Mouse (Mus musculus) adipocyte (in vitro differentiated cells): ENCODE measurements around the gene Zfp384.

ENCODE experiments used
- DNase-seq: peaks from one replicate; pipeline ENCODE4 v3.0.0-alpha.2; 2016; ENCODE audit warnings: low spot score

The Zfp384 gene

DNA sequence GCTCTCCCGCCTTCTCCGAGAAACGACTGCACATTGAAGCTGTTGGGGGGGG lies at the start of gene Zfp384:
Zfp384 (plus strand) TSS at position 17 of the 52 bp plus-strand sequence.
- DNase-seq: no peak

DNA sequence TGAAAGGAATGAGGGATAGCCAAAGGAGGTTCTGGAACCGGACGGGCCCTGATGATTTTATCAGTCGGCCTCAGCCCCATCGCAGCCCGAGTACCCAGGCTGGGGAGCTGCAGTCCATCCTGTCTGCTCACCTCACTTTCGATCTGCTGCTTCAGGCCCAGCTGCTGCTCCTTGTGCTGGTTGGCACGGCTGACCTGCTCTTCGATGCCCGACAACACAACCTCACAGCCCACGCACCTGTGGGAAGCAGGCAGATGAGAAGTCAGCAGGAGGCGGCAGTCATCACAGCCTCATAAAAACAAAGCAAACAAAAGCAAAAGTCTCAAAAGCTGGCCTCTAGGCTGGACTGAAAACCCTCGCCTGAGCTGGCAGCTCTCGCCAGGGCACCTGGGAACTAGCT lies 49.0 kb upstream of the Zfp384 start:
- no peak for DNase-seq

DNA sequence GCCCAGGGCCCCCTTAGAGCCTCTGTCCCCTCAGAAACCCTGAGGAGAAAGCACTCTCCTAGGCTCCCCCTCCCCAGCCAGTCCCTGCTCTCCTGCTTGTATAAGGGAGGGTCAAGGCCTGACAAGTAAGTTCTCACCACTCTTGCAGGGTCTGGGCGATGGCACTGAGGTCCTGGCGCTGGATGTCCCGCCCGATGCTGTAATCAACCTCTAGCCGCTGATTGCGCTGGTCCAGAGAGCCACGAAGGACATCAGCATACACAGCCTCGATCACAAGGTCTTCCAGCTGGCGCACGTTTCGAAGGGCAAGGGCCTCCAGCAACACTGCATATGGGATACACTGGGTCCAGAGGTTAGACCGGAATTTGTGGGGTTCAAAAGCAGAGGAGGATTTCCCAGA lies 47.9 kb upstream of the Zfp384 start:
- DNase-seq: no peak

DNA sequence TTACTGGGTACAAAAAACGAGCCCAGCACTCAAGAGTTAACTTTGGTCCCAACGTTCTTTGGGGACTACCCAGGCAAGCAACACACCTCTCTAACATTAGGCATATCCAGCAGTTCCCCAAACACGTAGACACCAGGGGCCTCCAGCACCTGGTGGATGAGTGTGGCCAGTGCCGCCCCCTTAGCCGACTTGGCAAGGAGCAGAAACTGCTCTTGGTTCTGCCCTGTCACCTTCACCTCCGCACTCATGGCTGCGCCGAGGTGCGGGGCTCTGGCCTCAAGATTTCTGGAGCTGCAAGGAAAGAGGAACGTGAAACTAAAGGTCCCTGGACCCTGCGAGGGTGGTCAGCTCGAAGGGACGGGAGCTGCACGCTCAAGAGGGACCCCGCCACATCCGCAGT lies 44.3 kb upstream of the Zfp384 start:
- no peak for DNase-seq

DNA sequence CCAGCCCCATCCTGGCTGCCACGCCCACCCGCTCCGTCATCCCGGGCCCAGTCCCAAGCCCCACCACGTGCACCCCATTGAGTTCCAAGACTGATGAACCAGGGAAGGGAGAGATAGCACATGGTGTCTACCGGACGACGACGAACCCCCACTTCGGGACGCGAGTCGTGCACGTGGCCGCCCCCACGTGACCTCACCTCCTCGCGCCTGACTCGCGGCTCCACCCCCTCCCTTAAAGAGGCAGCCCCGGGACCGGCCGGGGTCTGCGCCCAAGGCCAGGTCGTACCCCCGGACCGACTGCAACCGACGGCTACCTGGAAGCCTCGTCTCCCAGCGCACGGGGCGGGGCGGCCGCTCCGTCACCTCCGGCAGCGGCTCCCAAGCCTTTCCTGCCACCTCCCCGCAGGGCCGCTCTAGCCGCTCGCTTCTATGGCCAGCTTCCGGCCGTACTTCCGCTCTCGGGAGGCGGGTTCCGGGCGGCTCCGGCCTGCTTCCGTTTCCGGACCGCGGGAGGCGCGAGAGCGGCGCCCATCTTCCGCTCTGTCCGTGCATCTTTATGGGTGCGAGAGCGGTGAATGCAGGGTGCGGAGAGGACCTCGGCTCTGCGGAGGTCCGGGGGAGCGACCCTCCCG lies 43.7 kb upstream of the Zfp384 start, which contains the start of gene Cops7a:
Cops7a (minus strand) TSS at position 451 of the 632 bp plus-strand sequence.
- peak; percentile 96 for DNase-seq

DNA sequence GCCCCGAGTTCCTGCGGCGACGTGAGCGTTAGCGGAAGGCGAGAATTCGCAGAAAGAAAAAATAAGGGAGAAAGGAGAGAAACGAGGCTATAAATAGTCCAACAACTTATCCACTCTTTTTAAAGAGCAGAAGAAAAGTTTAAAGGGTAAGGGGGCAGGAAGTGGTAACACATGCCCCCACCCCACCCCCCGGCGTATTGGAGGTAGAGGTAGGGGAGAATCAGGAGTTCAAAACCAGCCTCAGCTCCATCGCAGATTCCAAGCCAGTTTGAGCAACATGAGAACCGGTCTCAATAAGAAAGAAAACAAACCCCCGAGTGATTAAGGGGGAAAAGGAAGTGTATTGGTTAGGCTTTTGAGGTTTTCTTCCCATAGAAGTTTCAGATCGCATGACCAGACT lies 43.2 kb upstream of the Zfp384 start:
- DNase-seq: no peak

DNA sequence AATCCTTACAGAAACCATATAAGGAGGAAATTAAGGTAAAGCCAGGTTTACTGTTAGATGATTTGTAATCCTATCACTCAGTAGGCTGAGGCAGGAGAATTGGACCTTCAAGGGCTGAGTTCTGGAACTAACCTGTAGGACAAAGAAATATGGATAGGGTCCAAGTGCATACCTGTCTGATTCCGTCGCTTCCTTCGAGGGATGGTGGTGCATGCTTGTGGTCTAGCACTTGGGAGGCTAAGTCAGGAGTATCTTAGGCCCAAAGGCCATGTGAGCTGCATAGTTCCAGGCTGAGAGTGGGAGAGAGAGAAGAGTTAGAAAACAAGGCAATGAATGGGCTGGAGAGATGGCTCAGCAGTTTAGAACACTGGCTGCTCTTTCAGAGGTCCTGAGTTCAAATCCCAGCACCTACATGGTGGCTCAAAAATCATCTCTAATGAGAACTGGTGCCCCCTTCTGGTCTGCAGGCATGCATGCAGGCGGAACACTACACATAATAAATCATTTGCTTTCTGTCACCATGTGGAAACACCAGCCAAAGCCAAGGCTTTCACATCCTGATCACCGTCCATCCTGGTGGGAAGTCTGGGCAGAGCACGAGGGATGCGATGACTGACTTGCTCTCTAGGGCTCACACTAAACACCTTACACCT lies 42.4 kb upstream of the Zfp384 start:
- DNase-seq: peak; percentile 56

DNA sequence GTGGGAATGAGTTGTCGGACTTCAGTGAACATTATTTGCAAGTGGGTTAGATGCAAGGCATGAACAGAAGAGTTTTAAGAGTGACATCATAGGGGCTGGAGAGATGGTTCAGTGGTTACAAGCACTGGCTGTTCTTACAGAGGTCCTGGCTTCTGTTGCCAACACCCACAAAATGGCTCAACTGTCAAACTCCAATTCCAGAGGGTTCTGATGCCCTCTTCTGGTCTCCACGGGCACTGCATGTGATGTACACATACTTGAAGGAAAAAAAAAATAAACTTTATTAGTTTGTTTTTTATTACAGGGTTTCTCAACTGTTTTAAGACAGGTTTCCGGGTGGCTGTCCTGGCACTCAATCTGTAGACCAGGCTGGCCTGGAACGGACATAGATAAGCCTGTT lies 41.2 kb upstream of the Zfp384 start:
- DNase-seq: peak; percentile 73

DNA sequence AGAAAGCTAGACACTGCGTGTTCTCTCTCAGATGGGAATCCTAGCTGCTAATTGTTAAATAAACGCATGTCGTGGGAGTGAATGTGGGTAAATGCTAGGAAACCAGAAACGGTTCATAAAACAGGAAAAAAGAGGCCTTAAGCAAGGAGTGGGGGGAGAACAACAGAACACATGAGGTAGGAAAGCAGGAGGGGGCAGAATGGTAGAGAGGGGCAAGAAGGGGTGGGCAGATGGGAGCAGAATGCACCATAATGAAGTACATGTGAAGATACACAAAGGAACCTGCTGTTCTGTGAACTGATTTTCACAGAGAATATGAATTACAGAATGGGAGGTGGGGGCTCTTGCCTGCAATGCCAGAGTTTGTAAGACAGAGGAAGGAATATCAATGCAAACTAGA lies 16.7 kb upstream of the Zfp384 start:
- no peak for DNase-seq

DNA sequence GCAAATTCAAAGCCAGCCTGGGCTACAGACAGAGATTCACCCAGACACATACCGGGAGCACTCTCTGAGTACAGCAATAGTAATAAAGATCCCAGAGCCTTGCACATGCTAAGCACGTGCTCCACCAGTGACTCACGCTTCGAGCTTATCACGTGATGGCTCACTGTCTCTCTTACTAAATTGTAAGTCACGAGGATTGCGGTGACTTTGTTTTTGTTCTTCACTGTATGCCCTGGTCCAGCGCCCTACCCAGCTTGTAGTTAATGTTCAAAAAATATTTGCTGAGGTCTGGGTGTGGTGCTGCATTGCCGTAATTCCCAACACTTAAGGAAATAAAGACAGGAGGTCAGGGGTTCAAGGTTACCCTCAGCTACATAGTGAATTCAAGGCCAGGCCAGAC lies 15.6 kb upstream of the Zfp384 start:
- no peak for DNase-seq

DNA sequence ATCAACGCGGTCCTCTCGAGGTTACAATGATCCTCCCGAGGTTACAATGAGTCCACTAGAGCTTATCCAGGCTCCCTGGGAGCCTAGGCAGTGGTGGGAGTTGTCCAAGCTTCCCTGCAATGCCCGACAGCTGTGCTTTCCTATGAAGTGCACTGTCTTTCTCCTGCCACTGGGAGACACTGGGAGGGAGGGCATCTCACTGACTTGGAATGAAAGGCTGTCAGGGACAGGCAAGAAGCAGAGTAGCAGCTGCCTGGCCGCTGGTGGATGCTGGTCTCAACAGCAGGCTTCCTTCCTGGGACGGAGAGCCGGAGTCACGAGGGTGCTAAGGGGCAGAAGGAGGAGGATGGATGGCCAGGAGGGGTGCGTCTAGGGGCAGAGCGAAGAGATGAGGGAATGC lies 15.1 kb upstream of the Zfp384 start:
- DNase-seq: no peak

DNA sequence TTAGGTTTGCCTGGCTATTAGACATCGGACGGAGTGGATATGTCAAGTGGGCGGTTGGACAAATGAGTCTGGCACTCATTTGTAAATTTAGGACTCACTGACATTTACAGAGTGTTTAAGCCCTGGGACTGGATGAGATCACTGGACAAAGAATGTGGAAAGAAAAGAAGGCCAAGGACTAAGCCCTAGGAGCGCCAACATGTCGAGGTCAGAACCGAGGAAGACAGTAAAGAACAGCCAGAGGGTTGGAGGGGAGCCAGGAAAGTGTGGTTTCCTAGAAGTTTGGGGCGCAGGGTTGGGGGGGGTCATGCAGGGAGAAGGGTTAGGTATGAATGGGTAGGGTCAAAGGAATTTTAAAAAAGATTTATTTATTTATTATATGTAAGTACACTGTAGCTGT lies 13.7 kb upstream of the Zfp384 start:
- no peak for DNase-seq

DNA sequence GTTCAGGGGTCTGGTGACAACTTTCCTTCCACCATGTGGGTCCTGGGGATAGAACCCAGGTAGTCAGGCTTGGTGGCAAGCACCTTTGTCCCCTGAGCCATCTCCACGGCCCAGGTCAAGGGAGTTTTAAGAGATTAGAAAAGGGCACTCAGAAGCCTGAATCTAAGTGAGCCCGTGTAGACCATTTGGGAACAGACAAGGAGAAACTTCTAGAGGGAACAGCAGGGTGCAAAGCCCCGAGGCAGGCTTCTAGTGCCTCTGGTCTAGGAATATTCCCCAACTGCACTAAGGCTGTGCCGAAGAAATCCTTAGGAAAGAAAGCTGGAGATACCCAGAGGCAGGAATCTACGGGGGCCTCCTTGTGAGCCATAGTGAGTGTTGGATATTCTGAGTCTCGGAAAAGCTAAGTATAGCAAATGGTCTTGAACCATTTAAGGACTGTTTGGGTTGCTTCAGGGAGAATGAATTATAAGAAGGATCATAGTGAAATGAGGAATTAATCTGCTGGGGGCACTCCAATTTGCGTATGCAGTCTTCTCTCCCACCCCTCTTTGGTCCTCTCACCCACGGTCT lies 13.0 kb upstream of the Zfp384 start:
- DNase-seq: no peak

DNA sequence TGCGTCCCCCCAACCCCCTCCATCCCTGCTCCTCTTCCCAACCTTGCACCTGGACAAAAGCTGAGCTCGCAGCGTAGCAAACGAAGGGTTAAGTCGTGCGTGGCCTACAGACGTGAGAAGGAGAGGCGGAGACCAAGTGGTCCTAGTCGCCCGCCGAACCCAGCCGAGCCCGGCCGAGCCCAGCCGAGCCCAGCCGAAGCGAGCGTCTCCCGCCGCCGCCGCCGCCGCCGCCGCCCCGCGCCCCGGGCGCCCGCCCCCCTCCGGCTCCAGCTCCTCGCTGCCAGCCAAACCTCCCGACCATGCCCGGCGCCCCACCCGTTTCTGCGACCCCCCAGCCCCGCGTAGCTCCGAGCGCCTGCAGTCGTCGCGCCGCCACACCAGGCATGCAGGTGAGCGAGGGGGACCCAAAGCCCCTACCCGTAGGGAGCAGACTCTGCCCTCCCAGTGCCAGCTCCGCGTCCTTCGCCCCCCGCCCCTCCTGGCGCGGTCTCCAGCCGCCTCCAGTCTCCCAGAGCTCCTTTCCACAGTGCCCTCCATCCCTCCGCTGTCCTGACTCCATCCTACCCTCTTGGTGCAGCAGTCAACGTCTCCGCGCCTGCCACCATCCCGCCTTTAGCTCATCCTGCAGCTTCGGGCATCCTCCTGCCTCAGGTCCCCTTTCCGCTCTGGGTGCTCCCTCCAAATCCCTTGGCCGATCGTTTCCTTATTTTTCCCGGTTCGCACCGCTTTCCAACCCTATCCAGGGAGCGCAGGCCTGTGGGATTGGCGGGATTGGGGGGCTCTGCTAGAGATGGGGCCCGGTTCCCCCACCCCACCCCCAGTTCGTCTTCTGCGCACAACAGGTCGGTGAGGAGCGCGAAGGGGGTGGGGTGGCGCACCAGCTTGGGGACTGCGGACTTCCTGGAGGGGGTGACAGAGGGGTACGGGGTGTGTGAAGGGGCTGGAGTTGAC lies 12.1 kb upstream of the Zfp384 start, which contains the start of gene Pianp:
Pianp (plus strand) TSS at position 144 of the 951 bp plus-strand sequence.
- DNase-seq: no peak

DNA sequence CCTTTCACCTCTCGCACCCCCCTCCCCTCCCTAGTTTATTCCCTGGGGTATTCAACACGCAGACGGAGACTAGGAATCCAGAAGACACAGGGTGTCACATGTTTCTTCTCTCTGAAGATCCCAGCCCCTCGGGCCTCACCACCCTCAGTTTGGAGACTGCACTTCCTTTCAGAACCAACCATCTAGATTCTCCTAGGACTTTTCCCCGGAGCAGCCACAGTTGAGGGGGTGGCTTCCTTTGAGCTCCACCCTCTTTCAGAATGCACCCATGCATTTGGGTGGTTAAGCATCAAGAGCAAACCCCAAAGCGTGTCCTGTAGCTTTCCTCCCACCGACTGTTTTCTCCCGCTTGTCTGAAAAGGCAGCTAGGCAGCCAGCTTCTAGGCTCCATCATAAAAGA lies 10.9 kb upstream of the Zfp384 start:
- no peak for DNase-seq

DNA sequence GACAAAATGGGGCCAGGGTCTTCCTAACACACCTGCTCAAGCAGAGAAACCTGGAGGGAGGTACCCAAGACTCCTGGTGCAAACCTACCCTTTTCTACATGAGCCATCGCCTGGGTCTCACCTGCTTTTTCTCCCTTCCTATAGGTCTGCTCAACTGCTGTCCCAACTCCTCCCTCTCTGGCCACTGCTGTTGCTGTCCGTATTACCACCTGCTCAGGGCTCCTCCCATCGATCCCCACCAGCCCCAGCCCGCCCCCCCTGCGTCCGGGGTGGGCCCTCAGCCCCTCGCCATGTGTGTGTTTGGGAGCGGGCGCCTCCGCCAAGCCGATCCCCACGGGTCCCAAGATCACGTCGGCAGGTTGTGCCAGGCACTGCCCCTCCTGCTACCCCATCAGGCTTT lies 9.9 kb upstream of the Zfp384 start:
- no peak for DNase-seq

DNA sequence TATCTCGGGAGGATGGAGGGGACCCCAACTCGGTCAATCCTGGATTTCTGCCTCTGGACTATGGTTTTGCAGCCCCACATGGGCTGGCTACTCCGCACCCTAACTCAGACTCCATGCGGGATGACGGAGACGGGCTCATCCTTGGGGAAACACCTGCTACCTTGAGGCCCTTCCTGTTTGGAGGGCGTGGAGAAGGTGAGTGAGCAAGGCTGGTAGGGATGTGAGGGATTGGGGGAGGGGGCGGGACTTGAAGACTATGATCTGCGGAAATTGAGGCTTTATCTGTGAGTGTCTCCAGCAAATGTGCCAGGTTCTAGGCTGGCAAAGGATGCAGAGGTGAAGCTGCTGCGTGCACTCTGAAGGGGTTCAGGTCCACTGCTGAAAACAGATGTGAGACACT lies 9.4 kb upstream of the Zfp384 start:
- no peak for DNase-seq

DNA sequence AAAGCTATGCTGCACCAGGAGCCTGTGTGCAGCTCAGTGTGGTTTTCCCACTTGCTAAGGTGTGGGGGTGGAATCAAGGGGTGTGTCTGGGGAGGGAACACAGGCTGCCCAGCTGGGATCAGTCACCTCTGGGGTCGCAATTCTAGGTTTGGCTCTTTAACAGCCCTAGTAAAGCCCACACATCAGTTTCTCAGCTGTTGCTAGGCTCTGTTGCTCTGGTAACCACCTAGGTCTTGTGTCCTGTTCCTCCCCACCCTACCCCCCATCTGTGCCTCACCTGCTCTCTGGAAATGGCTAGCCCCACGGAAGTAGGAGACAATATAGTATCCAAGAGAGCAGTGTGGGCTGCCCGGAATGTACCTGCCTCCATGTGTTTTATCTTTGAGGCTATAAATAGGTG lies 5.2 kb upstream of the Zfp384 start:
- DNase-seq: no peak

DNA sequence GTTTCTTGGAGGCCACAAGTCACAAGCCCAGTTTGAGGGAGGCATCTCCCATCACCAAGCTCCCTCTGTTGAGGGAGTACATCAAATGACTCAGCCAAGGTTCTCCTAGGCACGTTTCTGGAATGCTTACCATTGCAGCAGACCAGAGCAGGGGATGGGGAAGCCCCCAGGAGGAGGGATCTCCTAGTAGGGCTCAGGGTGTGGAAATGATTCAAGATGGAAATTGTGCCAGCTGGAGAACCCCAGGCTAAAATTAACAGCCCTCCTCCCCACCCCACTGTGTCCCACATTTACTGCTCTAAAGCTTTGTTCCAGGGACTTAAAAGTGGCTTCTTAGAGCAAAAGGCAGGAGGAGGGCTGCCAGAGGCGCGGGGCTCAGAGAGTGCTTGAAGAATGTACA lies 3.9 kb upstream of the Zfp384 start:
- no peak for DNase-seq

DNA sequence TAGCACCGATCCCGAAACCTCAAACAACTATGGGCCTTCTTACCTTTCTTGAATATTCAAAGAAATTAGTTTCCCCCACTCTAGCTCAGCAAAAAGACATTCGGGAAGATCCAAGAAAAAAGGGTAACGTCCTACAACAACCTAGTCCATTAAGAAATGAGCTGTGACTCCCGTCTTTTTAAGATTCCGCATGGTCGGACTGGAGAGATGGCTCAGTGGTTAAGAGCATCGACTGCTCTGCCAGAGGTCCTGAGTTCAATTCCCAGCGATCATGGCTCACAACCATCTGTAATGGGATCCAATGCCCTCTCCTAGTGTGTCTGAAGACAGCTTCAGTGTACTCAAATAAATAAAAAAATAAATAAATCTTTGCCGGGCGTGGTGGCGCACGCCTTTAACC lies 885 bp upstream of the Zfp384 start:
- no peak for DNase-seq

DNA sequence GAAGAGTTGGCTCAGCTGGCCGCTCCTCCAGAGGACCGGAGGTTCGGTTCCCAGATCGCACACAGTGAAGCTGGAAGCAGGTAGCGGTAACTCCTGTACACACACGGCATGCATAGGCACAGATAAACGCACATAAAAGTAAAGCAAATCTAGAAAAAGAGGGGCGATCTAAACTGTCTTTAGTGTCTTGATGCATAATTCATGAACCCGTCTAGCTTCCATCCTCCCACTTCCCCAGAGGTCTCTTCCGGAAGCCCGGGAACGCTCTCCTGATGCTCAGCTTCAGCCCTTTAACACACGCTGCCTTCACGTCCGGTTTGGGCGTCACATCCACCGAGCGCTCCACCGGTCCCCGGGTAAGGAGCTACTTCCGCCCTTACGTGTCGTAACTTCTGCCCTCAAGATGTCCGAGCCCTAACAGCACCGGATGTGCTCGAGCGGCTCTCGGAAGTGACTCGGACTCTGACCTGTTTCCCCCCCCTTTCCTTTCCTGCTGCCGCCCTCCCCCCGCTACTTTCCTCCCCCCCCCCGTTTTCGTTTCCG lies 288 bp upstream of the Zfp384 start:
- peak; percentile 100 for DNase-seq

DNA sequence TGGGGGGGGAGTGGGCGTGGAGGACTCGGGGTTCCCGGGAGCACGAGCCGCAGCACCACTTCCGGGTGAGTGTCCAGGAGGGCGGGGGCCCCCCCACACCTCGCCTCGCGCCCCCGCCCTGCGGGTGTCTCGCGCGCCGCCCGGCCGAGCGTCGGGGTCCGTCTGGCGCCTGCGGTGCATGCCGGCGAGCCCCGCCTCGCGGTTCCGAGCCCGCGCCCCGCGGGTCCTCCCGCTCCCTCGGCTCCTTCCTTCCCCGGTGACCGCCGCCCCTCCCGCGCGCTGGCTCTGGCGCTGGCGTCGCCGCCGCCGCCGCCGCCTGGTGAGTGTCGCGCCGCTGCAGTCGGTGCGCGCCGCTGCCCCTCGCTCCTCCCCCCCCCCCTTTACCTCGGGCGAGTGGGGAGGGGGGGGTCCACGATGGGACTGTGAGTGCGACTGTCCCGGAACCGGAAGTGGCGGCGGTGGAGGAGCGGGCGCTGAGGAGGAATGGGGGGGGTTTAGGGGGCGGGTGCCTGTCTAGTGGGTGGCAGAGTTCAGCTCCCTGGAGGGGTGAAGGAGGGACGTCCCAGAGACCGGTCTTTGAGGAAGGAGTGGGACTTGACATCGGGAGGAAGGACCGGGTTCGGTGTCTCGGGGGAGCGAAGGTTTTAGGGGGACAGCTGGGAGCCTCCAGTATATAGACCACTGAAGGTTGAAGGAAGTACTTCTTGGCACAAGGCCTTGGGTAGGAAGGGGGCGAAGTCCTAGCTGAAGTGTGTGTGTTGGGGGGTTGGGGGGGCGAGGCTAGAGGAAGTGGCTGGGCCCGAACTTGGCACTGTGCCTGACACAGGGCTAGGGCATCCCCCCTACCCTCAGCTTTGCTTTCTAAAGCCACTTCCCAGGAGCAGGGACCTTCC lies 482 bp downstream of the Zfp384 start:
- DNase-seq: peak; percentile 89
